Mouse (Mus musculus) neutrophil, adult 65 days (primary cell): ENCODE results near the gene 1520401A03Rik. TPM values are rescaled to one million over a fixed set of nuclear protein-coding genes. Genes with fewer than 3 reads are reported as not detected.

Source experiments
- total RNA-seq: library from RNA; stranded (reverse); gene quantifications from 2 replicates; pipeline ENCODE4 v1.2.4, GENCODE M21; 2023

1520401A03Rik gene
- total RNA-seq = 0.28 TPM in 1 of 2 replicates, not detected in the other

GRCm38 (mm10) chr17:23722376-23723125 lies at the start of gene 1520401A03Rik:
Gene 1520401A03Rik (minus strand): TSS chr17:23722783.

GRCm38 (mm10) chr17:23771284-23772218 lies 49.0 kb upstream of the 1520401A03Rik start, which contains the start of gene Flywch1:
Gene Flywch1 (minus strand): TSS chr17:23771602.

GRCm38 (mm10) chr17:23745301-23746251 lies 23.0 kb upstream of the 1520401A03Rik start, which contains the start of gene Kremen2:
Gene Kremen2 (minus strand): TSS chr17:23745833.

GRCm38 (mm10) chr17:23740598-23741021 lies 18.0 kb upstream of the 1520401A03Rik start, which contains the start of gene Paqr4:
Gene Paqr4 (minus strand): TSS chr17:23740867.

GRCm38 (mm10) chr17:23725999-23726757 lies 3.6 kb upstream of the 1520401A03Rik start, which contains the start of gene Pkmyt1:
Gene Pkmyt1 (plus strand): TSS chr17:23726336.

GRCm38 (mm10) chr17:23683856-23684672 lies 38.5 kb downstream of the 1520401A03Rik start, which contains the start of gene Cldn9:
Gene Cldn9 (minus strand): TSS chr17:23684026.

GRCm38 (mm10) chr17:23679127-23679835 lies 43.3 kb downstream of the 1520401A03Rik start, which contains the start of gene Cldn6:
Gene Cldn6 (plus strand): TSS chr17:23679249.

GRCm38 (mm10) chr17:23677236-23677679 lies 45.3 kb downstream of the 1520401A03Rik start, which contains the start of gene Tnfrsf12a:
Gene Tnfrsf12a (minus strand): TSS chr17:23677468.

GRCm38 (mm10) chr17:23673424-23674073 lies 49.0 kb downstream of the 1520401A03Rik start, which contains the start of the genes Hcfc1r1 and Thoc6:
Gene Hcfc1r1 (plus strand): TSS chr17:23673596.
Gene Thoc6 (minus strand): TSS chr17:23673882.

GRCm38 (mm10) chr17:23660117-23660875 lies 62.3 kb downstream of the 1520401A03Rik start, which contains the start of gene Bicdl2:
Gene Bicdl2 (plus strand): TSS chr17:23660506.

Other genes with a start within 250 kb of the 1520401A03Rik start
- not detected in 2 replicates for gene Vmn2r117, start 243.1 kb downstream of the 1520401A03Rik start, total RNA-seq
- 1.4 and 2.5 TPM in 2 replicates for gene Zfp213, start 158.5 kb downstream of the 1520401A03Rik start, total RNA-seq
- not detected in 2 replicates for gene Zfp13, start 123.3 kb downstream of the 1520401A03Rik start, total RNA-seq
- gene Zscan10, start 121.9 kb downstream of the 1520401A03Rik start, total RNA-seq = 0.27 TPM in 1 of 2 replicates, not detected in the other
- gene Mmp25, start 77.5 kb downstream of the 1520401A03Rik start, total RNA-seq = 177 and 198 TPM in 2 replicates
- gene Bicdl2, start 62.3 kb downstream of the 1520401A03Rik start, total RNA-seq = 2.2 and 2.5 TPM in 2 replicates
- 50.8 and 57.7 TPM in 2 replicates for gene Hcfc1r1, start 49.2 kb downstream of the 1520401A03Rik start, total RNA-seq
- gene Thoc6, start 48.9 kb downstream of the 1520401A03Rik start, total RNA-seq = 14.7 and 18.6 TPM in 2 replicates
- 12.7 and 14.8 TPM in 2 replicates for gene Tnfrsf12a, start 45.3 kb downstream of the 1520401A03Rik start, total RNA-seq
- not detected in 2 replicates for gene Cldn6, start 43.5 kb downstream of the 1520401A03Rik start, total RNA-seq
- gene Cldn9, start 38.8 kb downstream of the 1520401A03Rik start, total RNA-seq = not detected in 2 replicates
- gene Pkmyt1, start 3.6 kb upstream of the 1520401A03Rik start, total RNA-seq = 39.1 and 51.5 TPM in 2 replicates
- 2.1 and 2.5 TPM in 2 replicates for gene Paqr4, start 18.1 kb upstream of the 1520401A03Rik start, total RNA-seq
- gene Kremen2, start 23.1 kb upstream of the 1520401A03Rik start, total RNA-seq = not detected in 2 replicates
- gene Flywch1, start 48.8 kb upstream of the 1520401A03Rik start, total RNA-seq = 6.7 and 7.9 TPM in 2 replicates
- not detected in 2 replicates for gene Flywch2, start 63.3 kb upstream of the 1520401A03Rik start, total RNA-seq
- 630 and 877 TPM in 2 replicates for gene Srrm2, start 67.7 kb upstream of the 1520401A03Rik start, total RNA-seq
- 121 and 182 TPM in 2 replicates for gene Elob, start 106.4 kb upstream of the 1520401A03Rik start, total RNA-seq
- not detected in 2 replicates for gene Prss33, start 113.3 kb upstream of the 1520401A03Rik start, total RNA-seq
- gene Prss32, start 121.1 kb upstream of the 1520401A03Rik start, total RNA-seq = not detected in 2 replicates
- gene Prss41, start 121.4 kb upstream of the 1520401A03Rik start, total RNA-seq = not detected in 2 replicates
- gene Prss21, start 145.3 kb upstream of the 1520401A03Rik start, total RNA-seq = not detected in 2 replicates
- not detected in 2 replicates for gene Dcpp1, start 158.1 kb upstream of the 1520401A03Rik start, total RNA-seq
- gene Dcpp2, start 158.1 kb upstream of the 1520401A03Rik start, total RNA-seq = not detected in 2 replicates
- not detected in 2 replicates for gene Dcpp3, start 194.7 kb upstream of the 1520401A03Rik start, total RNA-seq
- not detected in 2 replicates for gene Sbp, start 218.9 kb upstream of the 1520401A03Rik start, total RNA-seq
- gene Sbpl, start 232.5 kb upstream of the 1520401A03Rik start, total RNA-seq = not detected in 2 replicates